Mouse (Mus musculus): ENCODE measurements at regions not wholly inside any gene's neighbourhood (a gene's known extent, or its start where the extent isn't known, plus 50 kb on each side); places are given as distances from the start of the nearest gene placed in this dataset.

- no peak for DNase-seq (ENCODE audit: low spot score)
Measured at GRCm38 (mm10) chr4:106229526-106229925, 86.5 kb upstream of the Usp24 start.

GRCm38 (mm10) chr4:106232499-106232970 lies 83.5 kb upstream of the Usp24 start:
- DNase-seq (ENCODE audit: low spot score), result peak; percentile 23

- DNase-seq (ENCODE audit: low spot score), result no peak
Measured at GRCm38 (mm10) chr4:106244384-106244819, 71.6 kb upstream of the Usp24 start.

- DNase-seq (ENCODE audit: low spot score), result no peak
Measured at GRCm38 (mm10) chr4:106244826-106245510, 71.0 kb upstream of the Usp24 start.

GRCm38 (mm10) chr4:106246695-106247094 lies 69.3 kb upstream of the Usp24 start:
- DNase-seq (ENCODE audit: low spot score), result no peak

- DNase-seq (ENCODE audit: low spot score), result no peak
Measured at GRCm38 (mm10) chr4:106247398-106247797, 68.6 kb upstream of the Usp24 start.

GRCm38 (mm10) chr4:106248272-106248671 lies 67.7 kb upstream of the Usp24 start:
- no peak for DNase-seq (ENCODE audit: low spot score)

- DNase-seq (ENCODE audit: low spot score), result no peak
Measured at GRCm38 (mm10) chr4:106249028-106249782, 66.8 kb upstream of the Usp24 start.

GRCm38 (mm10) chr4:106250048-106250447 lies 66.0 kb upstream of the Usp24 start:
- DNase-seq (ENCODE audit: low spot score), result no peak

GRCm38 (mm10) chr4:106251430-106251829 lies 64.6 kb upstream of the Usp24 start:
- no peak for DNase-seq (ENCODE audit: low spot score)

GRCm38 (mm10) chr4:106252946-106253345 lies 63.1 kb upstream of the Usp24 start:
- DNase-seq (ENCODE audit: low spot score), result no peak

GRCm38 (mm10) chr4:106254761-106255475 lies 61.1 kb upstream of the Usp24 start:
- no peak for DNase-seq (ENCODE audit: low spot score)

- DNase-seq (ENCODE audit: low spot score), result no peak
Measured at GRCm38 (mm10) chr4:106255959-106256609, 59.9 kb upstream of the Usp24 start.

GRCm38 (mm10) chr4:106261404-106261803 lies 54.6 kb upstream of the Usp24 start:
- no peak for DNase-seq (ENCODE audit: low spot score)

GRCm38 (mm10) chr4:106261901-106262560 lies 54.0 kb upstream of the Usp24 start:
- no peak for DNase-seq (ENCODE audit: low spot score)

GRCm38 (mm10) chr4:106262751-106263725 lies 53.0 kb upstream of the Usp24 start:
- DNase-seq (ENCODE audit: low spot score), result no peak
